Mouse (Mus musculus): ENCODE results near the gene Gm14692.
"Not testable (repeated sequence)": the region's sequence is repeated elsewhere in the genome, so short reads cannot be mapped to it uniquely, and the experiment has no call there.

The Gm14692 gene

GRCm38 (mm10) chrX:67695398-67695797 is at the start of gene Gm14692:
Gm14692 (plus strand) TSS chrX:67695698.
- in situ Hi-C loops (cut with MboI, MseI) = not testable (repeated sequence)

- in situ Hi-C loops (cut with MboI, MseI) = not testable (repeated sequence)
Observed at GRCm38 (mm10) chrX:67693462-67693861, 2.0 kb upstream of the Gm14692 start, which contains the start of gene Gm1140. Gm1140 (minus strand) TSS chrX:67693562.

All from T-helper 2 cell (primary cell).